Mouse (Mus musculus) testis, postnatal 14 days (tissue): ENCODE results near the gene Ccdc187.

Experiments
- DNase-seq: peaks from one replicate; pipeline ENCODE4 v3.0.0; 2021; ENCODE audit warnings: low spot score

Ccdc187 gene

GRCm38 (mm10) chr2:26315925-26316311 lies 21.6 kb upstream of the Ccdc187 start:
- DNase-seq, result peak; percentile 59

GRCm38 (mm10) chr2:26315072-26315924 lies 20.9 kb upstream of the Ccdc187 start, which contains the start of gene Gpsm1:
Gpsm1 (plus strand) TSS chr2:26315515.
- DNase-seq, result peak; percentile 82

GRCm38 (mm10) chr2:26314281-26315071 lies 20.1 kb upstream of the Ccdc187 start:
- DNase-seq, result peak; percentile 86

- no peak for DNase-seq
Measured at GRCm38 (mm10) chr2:26313394-26313793, 19.0 kb upstream of the Ccdc187 start.

- no peak for DNase-seq
Measured at GRCm38 (mm10) chr2:26312812-26313211, 18.5 kb upstream of the Ccdc187 start.

GRCm38 (mm10) chr2:26311936-26312335 lies 17.6 kb upstream of the Ccdc187 start:
- no peak for DNase-seq

GRCm38 (mm10) chr2:26309739-26310138 lies 15.4 kb upstream of the Ccdc187 start:
- DNase-seq, result no peak

GRCm38 (mm10) chr2:26306702-26307101 lies 12.3 kb upstream of the Ccdc187 start:
- DNase-seq, result no peak

GRCm38 (mm10) chr2:26305555-26305954 lies 11.2 kb upstream of the Ccdc187 start:
- no peak for DNase-seq

GRCm38 (mm10) chr2:26304711-26305110 lies 10.4 kb upstream of the Ccdc187 start:
- DNase-seq, result no peak

- DNase-seq, result no peak
Measured at GRCm38 (mm10) chr2:26302005-26302503, 7.7 kb upstream of the Ccdc187 start.

GRCm38 (mm10) chr2:26300808-26301174 lies 6.4 kb upstream of the Ccdc187 start:
- peak; percentile 66 for DNase-seq

- no peak for DNase-seq
Measured at GRCm38 (mm10) chr2:26300161-26300807, 5.9 kb upstream of the Ccdc187 start.

GRCm38 (mm10) chr2:26299336-26299735 lies 5.0 kb upstream of the Ccdc187 start:
- no peak for DNase-seq

GRCm38 (mm10) chr2:26298856-26299230 lies 4.5 kb upstream of the Ccdc187 start:
- no peak for DNase-seq

- DNase-seq, result no peak
Measured at GRCm38 (mm10) chr2:26298208-26298855, 4.0 kb upstream of the Ccdc187 start.

GRCm38 (mm10) chr2:26296606-26297195 lies 2.3 kb upstream of the Ccdc187 start:
- DNase-seq, result no peak

- no peak for DNase-seq
Measured at GRCm38 (mm10) chr2:26290133-26290532, 4.2 kb downstream of the Ccdc187 start.

GRCm38 (mm10) chr2:26286391-26286790 lies 8.0 kb downstream of the Ccdc187 start:
- DNase-seq, result no peak

- DNase-seq, result no peak
Measured at GRCm38 (mm10) chr2:26285804-26286203, 8.6 kb downstream of the Ccdc187 start.

GRCm38 (mm10) chr2:26280594-26280993 lies 13.8 kb downstream of the Ccdc187 start:
- DNase-seq, result peak; percentile 68
